Mouse (Mus musculus): ENCODE data around the gene Smc6. TPM values are rescaled to one million over a fixed set of nuclear protein-coding genes. Genes with fewer than 3 reads are reported as not detected.

The Smc6 gene
- polyA plus RNA-seq (2016; fragmentation: Nextera tagmentation; extraction: Ambion mirVana): 145 and 152 TPM in 2 replicates

- Histone ChIP-seq H3K4me1 (peaks cover 15% of the 10 kb centered on the region), H3K4me3 (peak within 1 kb of the TSS; percentile 93), H3K27ac (peak within 1 kb of the TSS; percentile 94), H3K36me3 (no peaks in the 10 kb centered on the region), H3K4me2 (replicated peaks) (peak within 1 kb of the TSS; percentile 82), H3K9me3 (no peaks in the 10 kb centered on the region), H3K27me3 (no peaks in the 10 kb centered on the region), H3K9ac (peak within 1 kb of the TSS; percentile 97)
- ATAC-seq (ENCODE audit: insufficient number of reproducible peaks, insufficient read depth, low FRiP score, low TSS enrichment): peak; percentile 98
- 0% methylated on average over 75 of the region's 83 CpGs for WGBS
Measured at GRCm38 (mm10) chr12:11265382-11266281, at the start of gene Smc6, which contains the start of gene Gen1. TSS of gene Smc6 (plus strand) at chr12:11265886. TSS of gene Gen1 (minus strand) at chr12:11265801.

GRCm38 (mm10) chr12:11216454-11216853, 49.2 kb upstream of the Smc6 start:
- Histone ChIP-seq H3K9ac (no peak overlapping the region), H3K27me3 (no peaks in the 10 kb centered on the region), H3K4me2 (replicated peaks) (no peak overlapping the region), H3K4me3 (no peak overlapping the region), H3K9me3 (no peaks in the 10 kb centered on the region), H3K27ac (no peak overlapping the region), H3K36me3 (no peaks in the 10 kb centered on the region), H3K4me1 (peaks cover 2% of the 10 kb centered on the region; the same call in 1 of the 2 replicates)
- 75% methylated on average over 3 of the region's 3 CpGs for WGBS
- ATAC-seq (ENCODE audit: insufficient number of reproducible peaks, insufficient read depth, low FRiP score, low TSS enrichment): no peak

GRCm38 (mm10) chr12:11217726-11218250, 47.9 kb upstream of the Smc6 start:
- H3K9ac ChIP-seq: no peak overlapping the region
- no peak for ATAC-seq (ENCODE audit: insufficient number of reproducible peaks, insufficient read depth, low FRiP score, low TSS enrichment)
- no peaks in the 10 kb centered on the region for H3K27me3 ChIP-seq
- no peaks in the 10 kb centered on the region for H3K36me3 ChIP-seq
- H3K9me3 ChIP-seq: no peaks in the 10 kb centered on the region
- no peak overlapping the region for H3K27ac ChIP-seq
- H3K4me3 ChIP-seq: no peak overlapping the region
- H3K4me1 ChIP-seq: peaks cover 6% of the 10 kb centered on the region; the same call in 1 of the 2 replicates
- no peak overlapping the region for H3K4me2 ChIP-seq (replicated peaks)
- 85% methylated on average over 7 of the region's 7 CpGs for WGBS

- ATAC-seq (ENCODE audit: insufficient number of reproducible peaks, insufficient read depth, low FRiP score, low TSS enrichment): peak; percentile 36
- Histone ChIP-seq H3K36me3 (no peaks in the 10 kb centered on the region), H3K9ac (no peak overlapping the region), H3K9me3 (no peaks in the 10 kb centered on the region), H3K27ac (0 out of 2 replicates have a peak overlapping the region, but pooled peaks have one; percentile 25), H3K4me1 (peaks cover 6% of the 10 kb centered on the region; the same call in 1 of the 2 replicates), H3K4me3 (no peak overlapping the region), H3K4me2 (replicated peaks) (no peak overlapping the region), H3K27me3 (no peaks in the 10 kb centered on the region)
- 53% methylated on average over 20 of the region's 20 CpGs for WGBS
Measured at GRCm38 (mm10) chr12:11221524-11222330, 44.0 kb upstream of the Smc6 start.

GRCm38 (mm10) chr12:11222566-11222965, 43.1 kb upstream of the Smc6 start:
- Histone ChIP-seq H3K9me3 (no peaks in the 10 kb centered on the region), H3K27me3 (no peaks in the 10 kb centered on the region), H3K4me3 (no peak overlapping the region), H3K4me2 (replicated peaks) (no peak overlapping the region), H3K4me1 (peaks cover 6% of the 10 kb centered on the region; the same call in 1 of the 2 replicates), H3K27ac (no peak overlapping the region), H3K9ac (no peak overlapping the region), H3K36me3 (no peaks in the 10 kb centered on the region)
- no peak for ATAC-seq (ENCODE audit: insufficient number of reproducible peaks, insufficient read depth, low FRiP score, low TSS enrichment)
- 51% methylated on average over 3 of the region's 3 CpGs for WGBS

GRCm38 (mm10) chr12:11223090-11223489, 42.6 kb upstream of the Smc6 start:
- Histone ChIP-seq H3K36me3 (no peaks in the 10 kb centered on the region), H3K9me3 (no peaks in the 10 kb centered on the region), H3K27ac (no peak overlapping the region), H3K27me3 (no peaks in the 10 kb centered on the region), H3K4me2 (replicated peaks) (no peak overlapping the region), H3K9ac (no peak overlapping the region), H3K4me1 (peaks cover 6% of the 10 kb centered on the region; the same call in 1 of the 2 replicates), H3K4me3 (no peak overlapping the region)
- ATAC-seq (ENCODE audit: insufficient number of reproducible peaks, insufficient read depth, low FRiP score, low TSS enrichment): no peak
- WGBS: 83% methylated on average over 10 of the region's 10 CpGs

GRCm38 (mm10) chr12:11224722-11225121, 41.0 kb upstream of the Smc6 start:
- WGBS: 11% methylated on average over 5 of the region's 5 CpGs
- no peak overlapping the region for H3K4me3 ChIP-seq
- H3K9me3 ChIP-seq: no peaks in the 10 kb centered on the region
- no peaks in the 10 kb centered on the region for H3K36me3 ChIP-seq
- H3K27me3 ChIP-seq: no peaks in the 10 kb centered on the region
- H3K27ac ChIP-seq: no peak overlapping the region
- ATAC-seq (ENCODE audit: insufficient number of reproducible peaks, insufficient read depth, low FRiP score, low TSS enrichment): no peak; the same call in 1 of the 2 replicates
- H3K9ac ChIP-seq: no peak overlapping the region
- H3K4me1 ChIP-seq: peaks cover 6% of the 10 kb centered on the region; the same call in 1 of the 2 replicates
- no peak overlapping the region for H3K4me2 ChIP-seq (replicated peaks)

- no peaks in the 10 kb centered on the region for H3K36me3 ChIP-seq
- peaks cover 6% of the 10 kb centered on the region; the same call in 1 of the 2 replicates for H3K4me1 ChIP-seq
- H3K27ac ChIP-seq: no peak overlapping the region
- no peak overlapping the region for H3K4me3 ChIP-seq
- no peaks in the 10 kb centered on the region for H3K27me3 ChIP-seq
- no peak overlapping the region for H3K4me2 ChIP-seq (replicated peaks)
- H3K9ac ChIP-seq: no peak overlapping the region
- 50% methylated on average over 1 of the region's 1 CpGs for WGBS
- ATAC-seq (ENCODE audit: insufficient number of reproducible peaks, insufficient read depth, low FRiP score, low TSS enrichment): no peak
- no peaks in the 10 kb centered on the region for H3K9me3 ChIP-seq
Measured at GRCm38 (mm10) chr12:11226123-11226522, 39.6 kb upstream of the Smc6 start.

GRCm38 (mm10) chr12:11226529-11227268, 39.0 kb upstream of the Smc6 start:
- H3K9ac ChIP-seq: no peak overlapping the region
- 0 out of 2 replicates have a peak, but pooled peaks cover 2% of the 10 kb centered on the region for H3K4me1 ChIP-seq
- ATAC-seq (ENCODE audit: insufficient number of reproducible peaks, insufficient read depth, low FRiP score, low TSS enrichment): no peak
- no peaks in the 10 kb centered on the region for H3K36me3 ChIP-seq
- H3K9me3 ChIP-seq: no peaks in the 10 kb centered on the region
- no peak overlapping the region for H3K4me3 ChIP-seq
- no peak overlapping the region for H3K27ac ChIP-seq
- 75% methylated on average over 5 of the region's 5 CpGs for WGBS
- no peaks in the 10 kb centered on the region for H3K27me3 ChIP-seq
- no peak overlapping the region for H3K4me2 ChIP-seq (replicated peaks)

- no peaks in the 10 kb centered on the region for H3K36me3 ChIP-seq
- no peak overlapping the region for H3K4me2 ChIP-seq (replicated peaks)
- H3K9ac ChIP-seq: no peak overlapping the region
- H3K4me3 ChIP-seq: no peak overlapping the region
- no peak for ATAC-seq (ENCODE audit: insufficient number of reproducible peaks, insufficient read depth, low FRiP score, low TSS enrichment)
- H3K9me3 ChIP-seq: no peaks in the 10 kb centered on the region
- H3K27ac ChIP-seq: no peak overlapping the region
- H3K27me3 ChIP-seq: no peaks in the 10 kb centered on the region
- no peaks in the 10 kb centered on the region for H3K4me1 ChIP-seq
- 73% methylated on average over 2 of the region's 2 CpGs for WGBS
Measured at GRCm38 (mm10) chr12:11230267-11230666, 35.4 kb upstream of the Smc6 start.

- no peak for ATAC-seq (ENCODE audit: insufficient number of reproducible peaks, insufficient read depth, low FRiP score, low TSS enrichment)
- Histone ChIP-seq H3K9me3 (no peaks in the 10 kb centered on the region), H3K36me3 (peaks cover 5% of the 10 kb centered on the region; the same call in 1 of the 2 replicates), H3K4me2 (replicated peaks) (no peak overlapping the region), H3K27me3 (no peaks in the 10 kb centered on the region), H3K4me3 (no peak overlapping the region), H3K4me1 (no peaks in the 10 kb centered on the region), H3K9ac (no peak overlapping the region), H3K27ac (no peak overlapping the region)
- 61% methylated on average over 2 of the region's 2 CpGs for WGBS
Measured at GRCm38 (mm10) chr12:11235996-11236395, 29.7 kb upstream of the Smc6 start.

All from embryonic facial prominence, embryonic 12.5 days (tissue).